Mouse (Mus musculus) MEL (cell line): Measurements from ENCODE around the gene Shld2. TPM values are rescaled to one million over a fixed set of nuclear protein-coding genes. Genes with fewer than 3 reads are reported as not detected.

Experiments
- DNase-seq: peaks from one replicate; pipeline ENCODE4 v3.0.0; 2011; ENCODE audit warnings: low read depth, low spot score
- H3K27ac ChIP-seq: 2 replicates; pipeline ENCODE4 v1.5.1; 2012; ENCODE audit warnings: low read depth, mild to moderate bottlenecking, control low read depth, low read length, moderate library complexity; ENCODE audit not compliant: control insufficient read depth
- H3K27me3 ChIP-seq, 2 experiments: fragments of 150-350 bp in 1 of 2; sonication (generic) in 1 of 2; 2 replicates each; pipeline ENCODE4 v1.6.1; 2012; ENCODE audit warnings: low read length in 2 of 2, mild to moderate bottlenecking in 2 of 2, improper control_type of control experiment in 1 of 2, moderate library complexity in 1 of 2; ENCODE audit not compliant: insufficient read depth in 2 of 2, control insufficient read depth in 1 of 2
- H3K36me3 ChIP-seq, 2 experiments: 2 replicates each; pipeline ENCODE4 v1.6.1; 2012 to 2014; ENCODE audit warnings: low read length in 2 of 2, improper control_type of control experiment in 1 of 2, inconsistent platforms in 1 of 2, mild to moderate bottlenecking in 1 of 2; ENCODE audit not compliant: insufficient read depth in 2 of 2, control insufficient read depth in 1 of 2
- H3K4me1 ChIP-seq, 2 experiments: fragments of 150-350 bp in 1 of 2; sonication (generic) in 1 of 2; 2 replicates each; pipeline ENCODE4 v1.6.1; 2012; ENCODE audit warnings: low read length in 2 of 2, improper control_type of control experiment in 1 of 2, mild to moderate bottlenecking in 1 of 2; ENCODE audit not compliant: insufficient read depth in 2 of 2, control insufficient read depth in 1 of 2
- H3K4me3 ChIP-seq, 2 experiments: fragments of 150-350 bp in 1 of 2; sonication (generic) in 1 of 2; 2 replicates each; pipeline ENCODE4 v1.5.1; 2012; ENCODE audit warnings: low read depth in 2 of 2, low read length in 2 of 2, mild to moderate bottlenecking in 2 of 2, moderate library complexity in 2 of 2, control low read depth in 1 of 2, improper control_type of control experiment in 1 of 2; ENCODE audit not compliant: control insufficient read depth in 1 of 2, insufficient read depth in 1 of 2
- H3K79me2 ChIP-seq: 2 replicates; pipeline ENCODE4 v1.6.1; 2012; ENCODE audit warnings: mild to moderate bottlenecking, low read length, moderate library complexity; ENCODE audit not compliant: control insufficient read depth, poor library complexity, insufficient read depth
- H3K9ac ChIP-seq: 2 replicates; pipeline ENCODE4 v1.6.1; 2012; ENCODE audit warnings: low read depth, mild to moderate bottlenecking, control low read depth, low read length, moderate library complexity; ENCODE audit not compliant: control insufficient read depth, poor library complexity, severe bottlenecking
- H3K9me3 ChIP-seq: fragments of 150-350 bp; sonication (generic); replicated peaks from 2 replicates; pipeline ENCODE4 v1.6.1; 2012; ENCODE audit warnings: mild to moderate bottlenecking, low read length, improper control_type of control experiment, moderate library complexity; ENCODE audit not compliant: insufficient read depth
- BHLHE40 ChIP-seq: IDR thresholded peaks from 2 replicates; pipeline ENCODE4 v1.6.1; 2012; ENCODE audit warnings: low read depth, mild to moderate bottlenecking, inconsistent platforms, low read length, improper control_type of control experiment, borderline replicate concordance
- CHD1 ChIP-seq: IDR thresholded peaks from 2 replicates; pipeline ENCODE4 v1.6.1; 2012; ENCODE audit warnings: low read depth, mild to moderate bottlenecking, inconsistent platforms, low read length, improper control_type of control experiment
- CHD2 ChIP-seq: IDR thresholded peaks from 2 replicates; pipeline ENCODE4 v1.6.1; 2011; ENCODE audit warnings: low read length, improper control_type of control experiment
- E2F4 ChIP-seq: IDR thresholded peaks from 2 replicates; pipeline ENCODE4 v1.6.1; 2011; ENCODE audit warnings: low read depth, low read length, improper control_type of control experiment, borderline replicate concordance
- ELF1 ChIP-seq: IDR thresholded peaks from 2 replicates; pipeline ENCODE4 v1.6.1; 2014; ENCODE audit warnings: low read depth, mild to moderate bottlenecking, inconsistent platforms, low read length, improper control_type of control experiment, moderate library complexity
- EP300 ChIP-seq, 2 experiments: IDR thresholded peaks; 2 replicates each; pipeline ENCODE4 v1.6.1; 2011; ENCODE audit warnings: improper control_type of control experiment in 2 of 2, low read length in 2 of 2, low read depth in 1 of 2, mild to moderate bottlenecking in 1 of 2
- ETS1 ChIP-seq: IDR thresholded peaks from 2 replicates; pipeline ENCODE4 v1.6.1; 2012; ENCODE audit warnings: low read depth, mild to moderate bottlenecking, inconsistent platforms, low read length, improper control_type of control experiment, moderate library complexity
- GATA1 ChIP-seq: IDR thresholded peaks from 2 replicates; pipeline ENCODE4 v1.6.1; 2011; ENCODE audit warnings: low read depth, low read length, improper control_type of control experiment
- JUND ChIP-seq: IDR thresholded peaks from 2 replicates; pipeline ENCODE4 v1.6.1; 2011; ENCODE audit warnings: low read depth, mild to moderate bottlenecking, improper control_type of control experiment, low read length
- MAFK ChIP-seq: IDR thresholded peaks from 2 replicates; pipeline ENCODE4 v1.6.1; 2011; ENCODE audit warnings: low read depth, mild to moderate bottlenecking, low read length, improper control_type of control experiment, borderline replicate concordance
- MXI1 ChIP-seq: IDR thresholded peaks from 2 replicates; pipeline ENCODE4 v1.6.1; 2011; ENCODE audit warnings: mild to moderate bottlenecking, low read depth, low read length, improper control_type of control experiment
- POLR2A ChIP-seq, 2 experiments: IDR thresholded peaks; 2 replicates each; pipeline ENCODE4 v1.6.1; 2011 to 2012; ENCODE audit warnings: low read length in 2 of 2, mild to moderate bottlenecking in 2 of 2, control low read depth in 1 of 2, improper control_type of control experiment in 1 of 2, low read depth in 1 of 2, moderate library complexity in 1 of 2; ENCODE audit not compliant: control insufficient read depth in 1 of 2, insufficient read depth in 1 of 2, poor library complexity in 1 of 2
- POLR2AphosphoS2 ChIP-seq: IDR thresholded peaks from 2 replicates; pipeline ENCODE4 v1.6.1; 2011; ENCODE audit warnings: low read length, improper control_type of control experiment
- POLR2AphosphoS5 ChIP-seq: IDR thresholded peaks from 2 replicates; pipeline ENCODE4 v1.6.1; 2012; ENCODE audit warnings: low read depth, borderline replicate concordance, mild to moderate bottlenecking, inconsistent platforms, low read length, moderate library complexity, mixed read lengths
- SIN3A ChIP-seq: IDR thresholded peaks from 2 replicates; pipeline ENCODE4 v1.6.1; 2012; ENCODE audit warnings: low read length, improper control_type of control experiment, inconsistent platforms
- TAL1 ChIP-seq: IDR thresholded peaks from 2 replicates; pipeline ENCODE4 v1.6.1; 2012; ENCODE audit warnings: mild to moderate bottlenecking, inconsistent platforms, low read length, moderate library complexity, mixed read lengths
- TBP ChIP-seq: IDR thresholded peaks from 2 replicates; pipeline ENCODE4 v1.8.0; 2011; ENCODE audit warnings: low read depth, low read length, improper control_type of control experiment
- USF1 ChIP-seq: IDR thresholded peaks from 2 replicates; pipeline ENCODE4 v1.6.1; 2014; ENCODE audit warnings: low read depth, mild to moderate bottlenecking, inconsistent platforms, low read length, improper control_type of control experiment, moderate library complexity
- ZKSCAN1 ChIP-seq: IDR thresholded peaks from 2 replicates; pipeline ENCODE4 v1.6.1; 2012; ENCODE audit warnings: low read depth, mild to moderate bottlenecking, inconsistent platforms, low read length, improper control_type of control experiment, moderate library complexity
- ZMIZ1 ChIP-seq: IDR thresholded peaks from 2 replicates; pipeline ENCODE4 v1.6.1; 2012; ENCODE audit warnings: low read depth, mild to moderate bottlenecking, inconsistent platforms, low read length, improper control_type of control experiment, moderate library complexity
- polyA plus RNA-seq, 2 experiments: library from polyadenylated mRNA; stranded (reverse) in 1 of 2; unstranded in 1 of 2; fragments of >175 nt in 1 of 2; fragments of >200 nt in 1 of 2; gene quantifications; 2 replicates each; pipeline versions ENCODE4 v1.2.1 to v1.2.4; 2012; ENCODE audit warnings: low replicate concordance in 2 of 2, low read depth in 1 of 2; ENCODE audit not compliant: insufficient read length in 2 of 2, insufficient read depth in 1 of 2, missing spikeins in 1 of 2
- total RNA-seq: library from RNA; depleted of rRNA; stranded (reverse); fragments of 300-350 nt; gene quantifications from 2 replicates; pipeline ENCODE4 v1.2.3, GENCODE M21; 2012

Gene Shld2
- total and polyA plus RNA-seq, 3 experiments = 7.0 to 7.9 TPM; not detected in 1

DNA sequence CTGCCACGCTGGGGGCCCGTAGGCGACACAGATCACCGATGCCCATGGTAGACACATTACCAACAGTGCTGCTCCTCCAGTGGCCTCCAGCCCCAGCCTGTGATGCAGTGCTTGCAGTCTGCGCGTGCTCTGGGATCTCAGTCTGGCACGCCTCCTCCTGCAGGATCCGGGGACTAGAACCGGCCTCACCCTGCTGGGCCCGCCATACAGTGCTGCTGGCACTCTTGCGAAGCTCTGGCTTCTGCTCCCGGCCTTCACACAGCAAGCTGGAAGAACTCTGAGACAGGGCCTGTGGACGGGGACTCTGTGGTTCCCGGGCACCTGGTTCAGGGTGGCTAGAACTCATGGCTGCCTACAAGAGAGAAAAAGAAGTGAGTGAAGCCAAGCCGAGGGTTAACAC is 114.8 kb downstream of the Shld2 start:
- no peak overlapping the region for H3K27ac ChIP-seq
- no peaks in the 10 kb centered on the region for H3K9me3 ChIP-seq
- no peaks in the 10 kb centered on the region for H3K79me2 ChIP-seq
- TF ChIP-seq BHLHE40 (no peak), USF1 (no peak), JUND (no peak), POLR2AphosphoS5 (no peak), MAFK (no peak), POLR2AphosphoS2 (no peak), GATA1 (no peak), EP300 (IDR thresholded peaks at IDR 0.05; ENCODE audit: low read depth in 1 of 2, low read length in 2 of 2) (no peak)
- H3K9ac ChIP-seq = no peak overlapping the region
- H3K4me3 ChIP-seq = no peak overlapping the region
- no peaks in the 10 kb centered on the region for H3K4me1 ChIP-seq
- H3K36me3 ChIP-seq = no peaks in the 10 kb centered on the region
- DNase-seq = no peak
- no peaks in the 10 kb centered on the region; a peak in 1 of 4 replicates for H3K27me3 ChIP-seq

- H3K79me2 ChIP-seq = no peaks in the 10 kb centered on the region
- no peak for TF ChIP-seq USF1
- TF ChIP-seq ZKSCAN1 = no peak
- TF ChIP-seq ETS1 = no peak
- TF ChIP-seq TBP = no peak
- no peak for TF ChIP-seq EP300 (IDR thresholded peaks at IDR 0.05; ENCODE audit: low read depth in 1 of 2, low read length in 2 of 2)
- no peak for TF ChIP-seq ZMIZ1
- TF ChIP-seq CHD2 = no peak
- no peak for TF ChIP-seq POLR2A (IDR thresholded peaks at IDR 0.05; ENCODE audit: control insufficient read depth in 1 of 2, insufficient read depth in 1 of 2, low read depth in 1 of 2, low read length in 2 of 2, poor library complexity in 1 of 2)
- no peak for TF ChIP-seq MAFK
- TF ChIP-seq TAL1 = no peak
- no peak for TF ChIP-seq MXI1
- TF ChIP-seq CHD1 = no peak
- no peak for TF ChIP-seq ELF1
- TF ChIP-seq SIN3A = no peak
- TF ChIP-seq E2F4 = no peak
- DNase-seq = no peak
These were observed 116.4 kb downstream of the Shld2 start for GRCm38 (mm10) chr14:34193879-34194278.

More at GRCm38 (mm10) chr14:34193879-34194278, 116.4 kb downstream of the Shld2 start:
- H3K9me3 ChIP-seq = no peaks in the 10 kb centered on the region
- no peak overlapping the region for H3K27ac ChIP-seq
- no peaks in the 10 kb centered on the region; a peak in 1 of 4 replicates for H3K27me3 ChIP-seq
- peaks cover 0 to 6% of the 10 kb centered on the region in 2 experiments; a peak in 1 of 4 replicates for H3K4me1 ChIP-seq
- H3K36me3 ChIP-seq = no peaks in the 10 kb centered on the region
- H3K4me3 ChIP-seq = no peak overlapping the region
- H3K9ac ChIP-seq = no peak overlapping the region
